Mouse (Mus musculus): ENCODE results near the gene Ciz1.

GRCm38 (mm10) chr2:32404663-32405062, 52.5 kb downstream of the Ciz1 start:
- TF ChIP-seq CTCF (IDR thresholded peaks at IDR 0.05; ENCODE audit: low read depth, low read length), result peak; percentile 100
- TF ChIP-seq POLR2A (IDR thresholded peaks at IDR 0.05; ENCODE audit: borderline replicate concordance, low read depth, low read length), result no peak

Measured in bone marrow macrophage, adult 2 months (primary cell).